Mouse (Mus musculus): ENCODE data around the gene Aqp5. TPM values are rescaled to one million over a fixed set of nuclear protein-coding genes. Genes with fewer than 3 reads are reported as not detected.

Gene Aqp5
- total and polyA plus RNA-seq, 3 experiments, result not detected

GRCm38 (mm10) chr15:99605595-99605994 lies 15.0 kb downstream of the Aqp5 start:
- H3K9ac ChIP-seq (ENCODE audit: control insufficient read depth, low read depth, low read length, poor library complexity, severe bottlenecking), result no peak overlapping the region
- H3K27me3 ChIP-seq (ENCODE audit: control insufficient read depth in 1 of 2, insufficient read depth in 2 of 2, low read length in 2 of 2), result peaks cover 6 to 22% of the 10 kb centered on the region in 2 experiments
- no peak for TF ChIP-seq POLR2A (IDR thresholded peaks at IDR 0.05; ENCODE audit: control insufficient read depth in 1 of 2, insufficient read depth in 1 of 2, low read depth in 1 of 2, low read length in 2 of 2, poor library complexity in 1 of 2)
- TF ChIP-seq NRF1 (IDR thresholded peaks at IDR 0.05; ENCODE audit: insufficient read depth, low read depth, low read length, poor library complexity, severe bottlenecking), result no peak
- no peak for TF ChIP-seq NELFE (IDR thresholded peaks at IDR 0.05; ENCODE audit: low read depth, low read length)
- TF ChIP-seq RCOR1 (IDR thresholded peaks at IDR 0.05; ENCODE audit: low read depth, low read length), result no peak
- TF ChIP-seq SMC3 (IDR thresholded peaks at IDR 0.05; ENCODE audit: low read depth, low read length), result no peak
- no peak for TF ChIP-seq TAL1 (IDR thresholded peaks at IDR 0.05; ENCODE audit: low read length)
- TF ChIP-seq RAD21 (IDR thresholded peaks at IDR 0.05; ENCODE audit: low read depth, low read length), result no peak
- no peak for TF ChIP-seq USF1 (IDR thresholded peaks at IDR 0.05; ENCODE audit: low read depth, low read length)
- no peak for TF ChIP-seq BHLHE40 (IDR thresholded peaks at IDR 0.05; ENCODE audit: borderline replicate concordance, low read depth, low read length)
- H3K27ac ChIP-seq (ENCODE audit: control insufficient read depth, low read depth, low read length), result no peak overlapping the region
- no peaks in the 10 kb centered on the region for H3K79me2 ChIP-seq (ENCODE audit: control insufficient read depth, insufficient read depth, low read length, poor library complexity)
- peaks cover 0 to 11% of the 10 kb centered on the region in 2 experiments; a peak in 2 of 4 replicates for H3K36me3 ChIP-seq (ENCODE audit: control insufficient read depth in 1 of 2, insufficient read depth in 2 of 2, low read length in 2 of 2)
- H3K4me3 ChIP-seq (ENCODE audit: control insufficient read depth in 1 of 2, insufficient read depth in 1 of 2, low read depth in 2 of 2, low read length in 2 of 2), result no peak overlapping the region
- DNase-seq (ENCODE audit: low read depth, low spot score), result no peak
- peaks cover 0 to 22% of the 10 kb centered on the region in 2 experiments; a peak in 3 of 4 replicates for H3K4me1 ChIP-seq (ENCODE audit: control insufficient read depth in 1 of 2, insufficient read depth in 2 of 2, low read length in 2 of 2)
- H3K9me3 ChIP-seq (replicated peaks; ENCODE audit: insufficient read depth, low read length), result no peaks in the 10 kb centered on the region

DNA sequence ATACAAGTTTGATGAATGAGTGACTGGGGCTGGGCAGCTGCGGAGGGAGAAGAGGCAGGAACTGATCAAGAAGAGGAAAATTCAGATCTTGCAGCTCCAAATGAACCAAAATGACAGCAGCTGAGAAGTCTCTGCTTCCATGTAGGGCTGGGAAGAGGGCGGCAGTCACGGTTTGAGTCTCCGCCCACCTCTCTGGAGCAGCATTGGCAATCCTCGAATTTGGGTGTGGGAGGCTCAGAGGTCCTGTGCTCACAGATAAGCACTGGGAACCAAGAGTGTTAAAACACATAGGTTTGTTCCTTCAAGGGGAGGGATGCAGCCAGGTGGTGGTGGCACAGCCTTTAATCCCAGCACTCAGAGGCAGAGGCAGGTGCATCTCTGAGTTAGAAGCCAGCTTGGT lies 15.9 kb downstream of the Aqp5 start:
- Histone ChIP-seq H3K36me3 (ENCODE audit: control insufficient read depth in 1 of 2, insufficient read depth in 2 of 2, low read length in 2 of 2) (peaks cover 0 to 11% of the 10 kb centered on the region in 2 experiments; a peak in 2 of 4 replicates), H3K9ac (ENCODE audit: control insufficient read depth, low read depth, low read length, poor library complexity, severe bottlenecking) (no peak overlapping the region), H3K4me1 (ENCODE audit: control insufficient read depth in 1 of 2, insufficient read depth in 2 of 2, low read length in 2 of 2) (peaks cover 0 to 22% of the 10 kb centered on the region in 2 experiments; a peak in 3 of 4 replicates)

More for the DNA sequence above, 15.9 kb downstream of the Aqp5 start:
- H3K9me3 ChIP-seq (replicated peaks; ENCODE audit: insufficient read depth, low read length), result no peaks in the 10 kb centered on the region
- peak; percentile 73 for DNase-seq (ENCODE audit: low read depth, low spot score)
- no peak overlapping the region for H3K27ac ChIP-seq (ENCODE audit: control insufficient read depth, low read depth, low read length)
- TF ChIP-seq RCOR1 (IDR thresholded peaks at IDR 0.05; ENCODE audit: low read depth, low read length) (no peak), TAL1 (IDR thresholded peaks at IDR 0.05; ENCODE audit: low read length) (peak; percentile 58), ZC3H11A (IDR thresholded peaks at IDR 0.05; ENCODE audit: low read depth, low read length) (no peak), TBP (IDR thresholded peaks at IDR 0.05; ENCODE audit: low read depth, low read length) (no peak), CHD2 (IDR thresholded peaks at IDR 0.05; ENCODE audit: low read length) (no peak), POLR2AphosphoS5 (IDR thresholded peaks at IDR 0.05; ENCODE audit: borderline replicate concordance, low read depth, low read length) (no peak), ZNF384 (IDR thresholded peaks at IDR 0.05; ENCODE audit: low read depth, low read length) (no peak), TCF12 (IDR thresholded peaks at IDR 0.05; ENCODE audit: low read depth, low read length) (0 out of 2 replicates have a peak, but pooled peaks have one; percentile 48), MAX (IDR thresholded peaks at IDR 0.05; ENCODE audit: low read length) (no peak), BHLHE40 (IDR thresholded peaks at IDR 0.05; ENCODE audit: borderline replicate concordance, low read depth, low read length) (no peak), GATA1 (IDR thresholded peaks at IDR 0.05; ENCODE audit: low read depth, low read length) (0 out of 2 replicates have a peak, but pooled peaks have one; percentile 44), NRF1 (IDR thresholded peaks at IDR 0.05; ENCODE audit: insufficient read depth, low read depth, low read length, poor library complexity, severe bottlenecking) (no peak), ETS1 (IDR thresholded peaks at IDR 0.05; ENCODE audit: low read depth, low read length) (no peak), EP300 (IDR thresholded peaks at IDR 0.05; ENCODE audit: low read depth in 1 of 2, low read length in 2 of 2) (peak in 1 of 2 experiments; percentile 64; a peak in 2 of 4 replicates), SMC3 (IDR thresholded peaks at IDR 0.05; ENCODE audit: low read depth, low read length) (peak; percentile 17; the same call in 1 of the 2 replicates), ZMIZ1 (IDR thresholded peaks at IDR 0.05; ENCODE audit: low read depth, low read length) (no peak), E2F4 (IDR thresholded peaks at IDR 0.05; ENCODE audit: borderline replicate concordance, low read depth, low read length) (no peak)
- H3K79me2 ChIP-seq (ENCODE audit: control insufficient read depth, insufficient read depth, low read length, poor library complexity), result no peaks in the 10 kb centered on the region
- no peak overlapping the region for H3K4me3 ChIP-seq (ENCODE audit: control insufficient read depth in 1 of 2, insufficient read depth in 1 of 2, low read depth in 2 of 2, low read length in 2 of 2)
- H3K27me3 ChIP-seq (ENCODE audit: control insufficient read depth in 1 of 2, insufficient read depth in 2 of 2, low read length in 2 of 2), result peaks cover 6 to 18% of the 10 kb centered on the region in 2 experiments
